Mouse (Mus musculus): ENCODE results near the gene Tulp4. TPM values are rescaled to one million over a fixed set of nuclear protein-coding genes. Genes with fewer than 3 reads are reported as not detected.

Tulp4 gene
- polyA plus RNA-seq, 1 experiment from 2014 or later: 97.4 TPM

- Histone ChIP-seq H3K9me3 (ENCODE audit: control insufficient read depth, low read length) (no peaks in the 10 kb centered on the region), H3K9ac (ENCODE audit: low read length) (no peak overlapping the region), H3K27ac (ENCODE audit: low read depth, low read length) (no peak overlapping the region), H3K4me1 (ENCODE audit: control insufficient read depth, insufficient read depth, low read length) (no peaks in the 10 kb centered on the region), H3K4me3 (ENCODE audit: low read depth, low read length) (no peak overlapping the region), H3K4me2 (no peak overlapping the region), H3K36me3 (ENCODE audit: control insufficient read depth, insufficient read depth, low read length) (peaks cover 12% of the 10 kb centered on the region; the same call in 1 of the 2 replicates), H3K27me3 (ENCODE audit: control insufficient read depth, insufficient read depth, low read length) (no peaks in the 10 kb centered on the region)
- DNase-seq (ENCODE audit: low spot score, missing footprints): no peak
- ATAC-seq (ENCODE audit: low FRiP score): no peak
- 96% methylated on average over 8 of the region's 8 CpGs for WGBS
These were observed 80.9 kb downstream of the Tulp4 start for GRCm38 (mm10) chr17:6187183-6187582.

GRCm38 (mm10) chr17:6189207-6189606 lies 83.0 kb downstream of the Tulp4 start:
- Histone ChIP-seq H3K4me3 (ENCODE audit: low read depth, low read length) (no peak overlapping the region), H3K9ac (ENCODE audit: low read length) (no peak overlapping the region), H3K27me3 (ENCODE audit: control insufficient read depth, insufficient read depth, low read length) (no peaks in the 10 kb centered on the region), H3K9me3 (ENCODE audit: control insufficient read depth, low read length) (no peaks in the 10 kb centered on the region), H3K36me3 (ENCODE audit: control insufficient read depth, insufficient read depth, low read length) (peaks cover 17% of the 10 kb centered on the region), H3K4me1 (ENCODE audit: control insufficient read depth, insufficient read depth, low read length) (no peaks in the 10 kb centered on the region), H3K27ac (ENCODE audit: low read depth, low read length) (no peak overlapping the region), H3K4me2 (no peak overlapping the region)
- ATAC-seq (ENCODE audit: low FRiP score) (no peak), DNase-seq (ENCODE audit: low spot score, missing footprints) (no peak)
- 93% methylated on average over 5 of the region's 5 CpGs for WGBS

- 87% methylated on average over 6 of the region's 6 CpGs for WGBS
- H3K36me3 ChIP-seq (ENCODE audit: control insufficient read depth, insufficient read depth, low read length): peaks cover 8% of the 10 kb centered on the region
- ATAC-seq (ENCODE audit: low FRiP score): no peak
These were observed 86.0 kb downstream of the Tulp4 start for GRCm38 (mm10) chr17:6192275-6192674.

GRCm38 (mm10) chr17:6195390-6195789 lies 89.2 kb downstream of the Tulp4 start:
- H3K27me3 ChIP-seq (ENCODE audit: control insufficient read depth, insufficient read depth, low read length): no peaks in the 10 kb centered on the region
- DNase-seq (ENCODE audit: low spot score, missing footprints) (no peak), ATAC-seq (ENCODE audit: low FRiP score) (no peak)
- H3K36me3 ChIP-seq (ENCODE audit: control insufficient read depth, insufficient read depth, low read length): peaks cover 8% of the 10 kb centered on the region
- H3K27ac ChIP-seq (ENCODE audit: low read depth, low read length): no peak overlapping the region
- WGBS: 90% methylated on average over 1 of the region's 1 CpGs
- no peaks in the 10 kb centered on the region for H3K4me1 ChIP-seq (ENCODE audit: control insufficient read depth, insufficient read depth, low read length)
- no peaks in the 10 kb centered on the region for H3K9me3 ChIP-seq (ENCODE audit: control insufficient read depth, low read length)
- no peak overlapping the region for H3K9ac ChIP-seq (ENCODE audit: low read length)
- H3K4me2 ChIP-seq: no peak overlapping the region
- no peak overlapping the region for H3K4me3 ChIP-seq (ENCODE audit: low read depth, low read length)

More at GRCm38 (mm10) chr17:6192275-6192674, 86.0 kb downstream of the Tulp4 start:
- H3K9me3 ChIP-seq (ENCODE audit: control insufficient read depth, low read length): no peaks in the 10 kb centered on the region
- no peak overlapping the region for H3K4me3 ChIP-seq (ENCODE audit: low read depth, low read length)
- no peaks in the 10 kb centered on the region for H3K27me3 ChIP-seq (ENCODE audit: control insufficient read depth, insufficient read depth, low read length)
- H3K4me2 ChIP-seq: no peak overlapping the region
- no peak for DNase-seq (ENCODE audit: low spot score, missing footprints)
- no peaks in the 10 kb centered on the region for H3K4me1 ChIP-seq (ENCODE audit: control insufficient read depth, insufficient read depth, low read length)
- H3K9ac ChIP-seq (ENCODE audit: low read length): no peak overlapping the region
- no peak overlapping the region for H3K27ac ChIP-seq (ENCODE audit: low read depth, low read length)

GRCm38 (mm10) chr17:6197491-6197890 lies 91.3 kb downstream of the Tulp4 start:
- no peak for ATAC-seq (ENCODE audit: low FRiP score)
- no peak overlapping the region for H3K9ac ChIP-seq (ENCODE audit: low read length)

GRCm38 (mm10) chr17:6198670-6199069 lies 92.4 kb downstream of the Tulp4 start:
- H3K36me3 ChIP-seq (ENCODE audit: control insufficient read depth, insufficient read depth, low read length): peaks cover 3% of the 10 kb centered on the region; the same call in 1 of the 2 replicates

More at GRCm38 (mm10) chr17:6197491-6197890, 91.3 kb downstream of the Tulp4 start:
- no peaks in the 10 kb centered on the region for H3K9me3 ChIP-seq (ENCODE audit: control insufficient read depth, low read length)
- DNase-seq (ENCODE audit: low spot score, missing footprints): no peak
- no peak overlapping the region for H3K4me3 ChIP-seq (ENCODE audit: low read depth, low read length)
- no peaks in the 10 kb centered on the region for H3K27me3 ChIP-seq (ENCODE audit: control insufficient read depth, insufficient read depth, low read length)
- H3K4me1 ChIP-seq (ENCODE audit: control insufficient read depth, insufficient read depth, low read length): no peaks in the 10 kb centered on the region
- H3K27ac ChIP-seq (ENCODE audit: low read depth, low read length): no peak overlapping the region
- WGBS: 88% methylated on average over 7 of the region's 7 CpGs
- H3K36me3 ChIP-seq (ENCODE audit: control insufficient read depth, insufficient read depth, low read length): peaks cover 5% of the 10 kb centered on the region
- no peak overlapping the region for H3K4me2 ChIP-seq

GRCm38 (mm10) chr17:6199166-6199565 lies 92.9 kb downstream of the Tulp4 start:
- Histone ChIP-seq H3K9me3 (ENCODE audit: control insufficient read depth, low read length) (no peaks in the 10 kb centered on the region), H3K36me3 (ENCODE audit: control insufficient read depth, insufficient read depth, low read length) (peaks cover 2% of the 10 kb centered on the region; the same call in 1 of the 2 replicates), H3K9ac (ENCODE audit: low read length) (no peak overlapping the region), H3K4me3 (ENCODE audit: low read depth, low read length) (no peak overlapping the region), H3K27me3 (ENCODE audit: control insufficient read depth, insufficient read depth, low read length) (no peaks in the 10 kb centered on the region), H3K4me1 (ENCODE audit: control insufficient read depth, insufficient read depth, low read length) (no peaks in the 10 kb centered on the region), H3K4me2 (no peak overlapping the region), H3K27ac (ENCODE audit: low read depth, low read length) (no peak overlapping the region)
- DNase-seq (ENCODE audit: low spot score, missing footprints): no peak
- 62% methylated on average over 4 of the region's 4 CpGs for WGBS
- ATAC-seq (ENCODE audit: low FRiP score): no peak

More at GRCm38 (mm10) chr17:6198670-6199069, 92.4 kb downstream of the Tulp4 start:
- DNase-seq (ENCODE audit: low spot score, missing footprints) (no peak), ATAC-seq (ENCODE audit: low FRiP score) (no peak)
- H3K4me1 ChIP-seq (ENCODE audit: control insufficient read depth, insufficient read depth, low read length): no peaks in the 10 kb centered on the region
- H3K27me3 ChIP-seq (ENCODE audit: control insufficient read depth, insufficient read depth, low read length): no peaks in the 10 kb centered on the region
- no peak overlapping the region for H3K4me3 ChIP-seq (ENCODE audit: low read depth, low read length)
- H3K4me2 ChIP-seq: no peak overlapping the region
- 93% methylated on average over 6 of the region's 6 CpGs for WGBS
- H3K9me3 ChIP-seq (ENCODE audit: control insufficient read depth, low read length): no peaks in the 10 kb centered on the region
- no peak overlapping the region for H3K9ac ChIP-seq (ENCODE audit: low read length)
- no peak overlapping the region for H3K27ac ChIP-seq (ENCODE audit: low read depth, low read length)

- no peaks in the 10 kb centered on the region for H3K4me1 ChIP-seq (ENCODE audit: control insufficient read depth, insufficient read depth, low read length)
- no peaks in the 10 kb centered on the region for H3K27me3 ChIP-seq (ENCODE audit: control insufficient read depth, insufficient read depth, low read length)
- ATAC-seq (ENCODE audit: low FRiP score) (no peak), DNase-seq (ENCODE audit: low spot score, missing footprints) (no peak)
- no peak overlapping the region for H3K27ac ChIP-seq (ENCODE audit: low read depth, low read length)
- H3K36me3 ChIP-seq (ENCODE audit: control insufficient read depth, insufficient read depth, low read length): peaks cover 2% of the 10 kb centered on the region; the same call in 1 of the 2 replicates
- no peak overlapping the region for H3K9ac ChIP-seq (ENCODE audit: low read length)
- WGBS: 95% methylated on average over 14 of the region's 14 CpGs
- no peak overlapping the region for H3K4me2 ChIP-seq
- H3K9me3 ChIP-seq (ENCODE audit: control insufficient read depth, low read length): no peaks in the 10 kb centered on the region
- no peak overlapping the region for H3K4me3 ChIP-seq (ENCODE audit: low read depth, low read length)
These were observed 95.4 kb downstream of the Tulp4 start for GRCm38 (mm10) chr17:6201522-6202250.

- DNase-seq (ENCODE audit: low spot score, missing footprints) (no peak), ATAC-seq (ENCODE audit: low FRiP score) (no peak)
- Histone ChIP-seq H3K9ac (ENCODE audit: low read length) (no peak overlapping the region), H3K4me3 (ENCODE audit: low read depth, low read length) (no peak overlapping the region), H3K27ac (ENCODE audit: low read depth, low read length) (no peak overlapping the region), H3K27me3 (ENCODE audit: control insufficient read depth, insufficient read depth, low read length) (no peaks in the 10 kb centered on the region), H3K9me3 (ENCODE audit: control insufficient read depth, low read length) (no peaks in the 10 kb centered on the region), H3K4me2 (no peak overlapping the region), H3K36me3 (ENCODE audit: control insufficient read depth, insufficient read depth, low read length) (peaks cover 2% of the 10 kb centered on the region; the same call in 1 of the 2 replicates), H3K4me1 (ENCODE audit: control insufficient read depth, insufficient read depth, low read length) (no peaks in the 10 kb centered on the region)
- WGBS: 81% methylated on average over 14 of the region's 14 CpGs
These were observed 96.3 kb downstream of the Tulp4 start for GRCm38 (mm10) chr17:6202389-6203110.

Data from midbrain, embryonic 11.5 days (tissue).